Mouse (Mus musculus) ovary, postnatal 36 days (tissue): ENCODE measurements at regions not wholly inside any gene's neighbourhood (a gene's known extent, or its start where the extent isn't known, plus 50 kb on each side); places are given as distances from the start of the nearest gene placed in this dataset.
"Not testable (repeated sequence)": the region's sequence is repeated elsewhere in the genome, so short reads cannot be mapped to it uniquely, and the experiment has no call there.

Experiments
- DNase-seq: peaks from one replicate; pipeline ENCODE4 v3.0.0; 2022; ENCODE audit warnings: low spot score, mixed read lengths

DNA sequence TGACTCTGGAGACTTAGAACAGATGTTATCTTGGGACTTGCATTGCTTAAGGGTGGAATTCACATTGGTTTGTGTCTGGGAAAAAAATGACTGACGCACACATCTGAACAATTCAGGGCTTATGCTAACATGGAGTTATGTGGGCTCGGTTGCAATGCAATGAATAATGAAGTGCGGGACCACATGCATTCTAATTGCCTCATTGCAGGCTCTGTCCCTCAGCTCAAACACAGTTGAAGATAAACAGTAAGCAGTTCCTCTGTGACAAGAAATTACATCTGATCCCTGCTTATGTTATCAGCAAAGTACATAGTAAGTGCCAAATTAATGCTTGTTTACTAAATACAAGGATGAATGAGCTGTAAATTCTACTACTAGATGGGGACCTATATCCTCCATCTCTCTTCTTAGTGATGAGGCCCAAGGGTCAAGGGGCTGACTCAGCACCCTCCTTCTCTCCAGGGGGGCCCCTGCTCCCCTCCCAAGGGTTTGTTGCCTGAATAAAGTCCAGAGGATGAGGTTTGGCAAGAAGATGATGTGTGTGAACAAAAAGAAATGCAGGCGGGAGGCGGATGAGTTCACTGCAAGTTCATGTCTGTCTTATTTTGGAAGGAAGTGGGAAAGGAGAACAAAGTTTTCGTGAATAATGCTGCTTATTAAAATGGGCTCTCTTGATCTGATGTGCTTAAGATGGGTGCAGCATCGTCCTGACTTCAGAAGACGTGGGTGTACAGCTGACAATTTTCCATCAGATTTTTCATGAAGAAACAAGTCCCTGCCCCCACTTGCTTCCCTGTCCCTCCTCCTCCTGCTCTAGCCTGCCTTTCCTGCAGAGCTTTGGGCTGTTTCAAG is 533.1 kb downstream of the Shisa9 start:
- DNase-seq = no peak

DNA sequence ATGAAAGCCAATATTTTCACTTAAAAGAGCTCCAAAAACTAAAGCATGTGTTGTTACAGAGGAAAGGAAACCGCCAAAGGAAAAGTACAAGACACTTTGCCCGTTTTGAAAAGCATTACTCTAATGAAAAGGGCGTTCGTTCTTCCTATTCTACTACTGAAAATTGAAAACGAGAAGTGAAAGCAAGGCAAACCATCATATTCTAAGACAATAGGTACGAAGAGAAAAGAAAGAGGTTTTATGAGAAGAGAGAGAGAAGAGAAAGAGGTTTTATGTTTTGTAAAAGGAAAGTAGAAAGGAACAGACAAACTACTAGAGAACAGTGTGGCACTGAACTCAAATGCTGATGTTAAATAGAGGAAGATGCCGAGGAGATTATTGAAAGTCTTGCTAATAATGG is 534.4 kb downstream of the Shisa9 start:
- no peak for DNase-seq

DNA sequence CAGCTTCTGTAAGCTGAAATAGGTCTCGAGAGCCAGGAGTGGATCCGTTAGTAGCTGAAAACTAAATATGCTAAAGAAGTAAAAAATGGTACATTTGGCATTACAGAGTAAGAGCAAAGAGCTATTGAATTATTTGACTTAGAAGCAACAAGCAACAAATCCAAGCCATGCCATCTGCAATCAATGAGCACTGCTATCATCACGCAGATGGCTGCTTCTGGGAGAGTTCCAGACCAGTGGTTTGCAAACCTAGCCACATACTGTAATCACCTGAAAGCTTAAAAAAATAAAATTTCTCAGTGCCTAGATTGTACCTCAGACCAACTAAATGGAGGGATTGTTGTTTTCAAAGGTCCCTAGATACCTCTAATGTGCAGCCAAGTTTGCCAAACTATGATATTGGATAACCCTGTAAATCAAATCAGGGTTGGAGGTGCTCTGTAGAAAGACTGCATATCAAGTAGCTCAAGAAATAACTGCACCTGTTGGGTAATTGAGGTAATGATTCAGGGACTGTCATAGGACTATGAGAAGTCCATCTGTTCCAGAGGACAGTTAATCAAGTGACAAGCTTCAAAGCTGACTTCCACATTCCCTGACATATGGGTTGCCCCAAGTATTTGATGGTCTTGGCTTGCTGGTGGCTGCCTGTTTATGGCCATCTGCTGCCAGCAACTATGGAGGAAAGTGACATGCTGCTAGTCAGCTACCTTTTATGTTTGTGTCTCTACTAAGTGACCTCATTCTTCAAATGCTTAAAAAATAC is 538.0 kb downstream of the Shisa9 start:
- no peak for DNase-seq

DNA sequence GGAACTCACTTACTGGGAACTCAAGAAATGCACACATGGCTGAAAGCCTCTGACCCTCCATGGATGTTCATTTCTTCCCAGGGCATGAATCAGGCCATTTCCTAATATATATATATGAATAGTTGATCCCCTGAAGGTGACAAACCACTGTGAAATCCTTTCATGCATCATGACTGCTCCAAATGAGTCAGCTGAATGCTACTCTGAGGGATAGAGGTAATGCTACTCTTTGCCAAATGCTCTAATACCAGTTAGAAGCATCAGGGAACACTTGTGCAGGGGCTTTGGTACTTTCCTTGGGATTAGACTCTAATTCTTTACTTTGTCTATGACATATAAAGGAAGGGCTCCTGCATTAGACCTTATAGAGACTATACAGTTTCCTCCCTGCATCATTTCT is 561.0 kb upstream of the Ercc4 start:
- no peak for DNase-seq

DNA sequence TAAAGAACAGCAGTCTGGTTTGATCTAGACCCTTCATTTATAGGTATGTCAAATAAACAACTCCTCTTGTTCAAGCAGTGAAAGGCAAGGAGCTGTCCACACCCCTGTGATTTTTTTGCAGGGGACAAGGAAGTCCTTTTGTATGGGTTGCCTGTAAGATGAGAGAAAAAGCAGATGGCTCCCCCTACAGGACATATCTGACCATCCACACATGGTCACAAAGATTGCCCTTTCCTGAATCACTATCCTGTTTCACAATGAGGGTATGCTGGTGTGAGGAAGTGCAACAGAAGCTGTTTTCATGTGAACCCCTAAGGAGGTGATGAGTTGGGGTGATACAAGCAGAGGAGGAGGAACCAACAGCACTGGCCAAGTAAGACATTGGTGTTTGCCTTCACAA is 520.6 kb upstream of the Ercc4 start:
- no peak for DNase-seq

DNA sequence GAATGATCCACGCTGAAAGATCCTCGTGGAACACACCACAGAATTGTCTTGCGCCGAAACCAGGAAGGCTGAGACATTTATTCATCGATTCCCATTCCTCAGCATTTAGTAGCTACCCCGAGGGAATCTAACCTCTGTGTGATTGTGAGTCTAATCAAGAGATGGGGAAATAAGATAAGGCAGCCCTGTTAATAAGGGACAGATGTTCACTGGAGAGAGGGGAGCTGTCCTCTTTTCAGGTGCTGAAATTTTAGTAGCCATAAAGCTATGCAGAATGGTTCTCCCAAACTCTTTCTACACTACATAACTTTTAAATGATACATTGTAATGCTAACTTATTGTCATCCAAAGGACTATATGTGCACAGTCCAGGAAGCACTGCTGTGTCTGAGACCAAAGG is 501.2 kb upstream of the Ercc4 start:
- DNase-seq = no peak

DNA sequence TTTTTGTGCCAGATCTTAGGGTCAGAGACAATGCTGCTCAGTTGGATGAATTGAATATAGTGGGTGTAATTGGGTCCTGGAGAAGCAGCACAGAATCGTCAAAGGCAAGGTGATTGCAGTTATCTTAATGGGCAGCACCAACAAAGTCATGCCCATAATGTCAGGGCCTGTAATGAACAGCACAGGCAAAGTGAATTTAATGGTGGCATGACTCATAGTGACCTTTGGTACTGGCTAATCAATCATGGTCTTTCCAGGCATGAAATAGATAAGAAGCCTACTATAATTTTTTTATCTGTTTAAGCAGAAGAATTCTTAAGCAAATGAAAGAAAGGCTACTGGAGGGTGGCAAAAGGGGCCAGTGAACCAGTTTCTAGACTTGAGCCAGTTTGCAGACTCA is 498.4 kb upstream of the Ercc4 start:
- no peak for DNase-seq

DNA sequence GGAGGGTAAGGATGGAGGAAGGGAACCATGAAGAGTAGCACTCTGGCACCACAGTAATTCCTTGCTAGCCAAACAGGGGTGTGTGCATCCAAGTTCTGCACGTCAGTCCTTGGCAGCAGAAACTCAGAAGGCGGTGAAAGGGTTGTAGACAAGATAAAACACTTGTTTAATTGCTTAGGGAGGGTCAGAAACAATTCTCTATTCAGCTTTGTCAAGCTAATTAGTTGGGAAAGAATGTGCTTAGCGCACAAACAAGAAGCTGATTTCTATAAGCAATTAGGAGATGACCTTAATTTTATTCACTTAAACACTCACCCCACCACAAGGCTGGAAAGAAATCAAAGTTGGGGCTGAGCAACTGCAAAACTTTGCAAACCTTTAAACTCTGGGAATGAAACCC is 491.7 kb upstream of the Ercc4 start:
- no peak for DNase-seq

DNA sequence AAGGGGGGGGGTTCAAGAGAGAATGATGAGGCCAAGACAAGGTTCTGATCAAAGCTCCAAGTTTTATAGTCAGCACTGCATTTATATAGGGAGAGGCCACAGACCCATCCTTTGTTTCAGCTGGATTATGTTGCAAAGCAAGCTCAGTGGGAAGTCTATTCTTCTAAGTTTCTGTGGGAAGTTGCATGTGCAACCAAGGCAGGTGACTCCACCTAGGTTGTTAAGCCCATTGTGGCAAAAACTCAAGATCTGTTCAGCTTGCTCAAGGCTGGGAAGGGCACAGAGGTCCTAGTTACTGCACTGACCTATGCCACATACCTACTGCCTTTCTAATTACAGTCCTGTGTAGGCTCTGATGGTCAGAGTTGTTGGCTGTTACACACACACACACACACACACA is 477.0 kb upstream of the Ercc4 start:
- no peak for DNase-seq

DNA sequence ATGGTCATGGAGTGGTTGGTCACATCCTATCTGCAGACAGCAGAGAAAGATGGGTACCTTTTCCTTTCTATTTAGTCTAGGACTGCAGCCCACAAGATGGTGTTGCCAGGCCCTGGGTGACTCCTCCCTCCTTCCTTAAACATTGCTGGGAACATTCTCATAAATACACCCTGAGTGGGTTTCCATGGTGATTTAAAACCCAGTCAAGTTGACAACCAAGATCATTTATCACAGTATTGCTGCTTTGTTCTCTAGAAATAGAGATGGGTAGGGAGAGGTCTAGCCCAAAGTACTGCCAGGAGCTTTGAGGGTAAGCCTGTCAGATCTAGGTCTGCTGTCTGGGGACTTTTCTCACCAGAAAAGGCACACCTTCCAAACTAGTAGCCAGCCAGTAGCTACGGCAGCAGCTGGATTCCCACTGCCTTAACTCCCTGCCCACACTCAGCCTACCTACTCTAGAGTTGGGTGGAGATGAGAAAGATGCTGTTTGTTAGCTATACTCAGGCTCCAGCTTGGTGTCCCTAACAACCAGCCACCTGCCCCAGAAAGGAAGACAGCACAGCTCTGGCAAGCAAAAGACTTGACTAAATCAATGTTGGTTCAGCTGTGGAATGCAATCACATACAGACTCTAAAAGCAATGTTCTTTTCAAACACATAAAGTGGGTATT is 470.4 kb upstream of the Ercc4 start:
- DNase-seq = no peak

DNA sequence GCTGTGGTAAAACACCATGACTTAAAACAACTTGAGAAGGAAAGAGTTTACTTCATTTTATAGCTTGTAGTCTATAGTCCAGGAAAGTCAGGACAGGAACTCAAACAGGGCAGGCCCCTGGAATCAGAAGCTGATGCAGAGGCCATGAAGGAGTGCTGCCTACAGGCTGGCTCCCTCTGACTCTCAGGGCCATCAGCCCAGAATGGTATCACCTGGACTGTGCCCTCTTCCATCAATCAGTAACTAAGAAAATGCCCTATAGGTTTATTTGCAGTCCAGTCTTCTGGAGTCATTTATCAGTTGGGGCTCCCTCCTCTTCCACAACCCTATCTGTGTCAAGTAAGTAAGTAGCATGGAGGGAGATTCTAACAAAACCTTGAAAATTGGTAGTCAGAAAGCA is 466.4 kb upstream of the Ercc4 start:
- DNase-seq = no peak

DNA sequence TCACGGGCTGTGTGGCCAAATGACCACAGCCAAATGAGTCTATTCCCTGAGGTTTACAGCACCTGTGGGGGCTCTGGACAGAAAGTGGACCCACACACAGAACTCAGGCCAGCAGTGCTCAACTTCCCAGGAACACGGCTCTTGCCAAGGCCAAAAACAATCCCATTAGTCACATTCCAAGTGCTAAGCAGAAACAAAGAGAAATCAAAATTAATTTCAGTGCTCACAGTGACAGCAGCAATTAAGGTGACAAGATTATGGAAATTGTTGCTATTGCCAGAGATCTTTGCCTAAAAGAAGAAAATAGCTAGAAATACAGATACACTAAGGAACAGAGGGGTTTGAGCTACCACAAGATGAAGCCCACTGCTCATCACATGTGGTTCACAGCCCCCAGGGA is 464.9 kb upstream of the Ercc4 start:
- DNase-seq = no peak

DNA sequence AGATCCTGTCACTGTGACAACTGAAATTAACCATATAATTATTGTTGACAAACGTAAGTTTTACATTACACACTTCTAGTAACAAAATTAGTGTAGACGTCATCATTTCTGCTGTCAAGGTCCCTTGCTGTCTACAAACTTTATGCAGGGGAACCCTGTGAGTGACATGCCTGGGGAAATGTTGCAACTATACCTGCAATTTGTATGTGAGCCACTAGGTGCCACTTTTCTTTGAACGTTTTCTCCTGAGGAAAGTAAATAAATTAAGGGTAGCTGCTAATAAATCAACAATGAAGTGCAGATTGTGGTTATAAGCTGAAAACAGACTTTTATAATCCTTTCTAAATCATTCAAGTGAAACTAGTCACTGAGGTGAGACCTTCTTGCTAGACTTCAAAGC is 457.3 kb upstream of the Ercc4 start:
- DNase-seq = no peak

DNA sequence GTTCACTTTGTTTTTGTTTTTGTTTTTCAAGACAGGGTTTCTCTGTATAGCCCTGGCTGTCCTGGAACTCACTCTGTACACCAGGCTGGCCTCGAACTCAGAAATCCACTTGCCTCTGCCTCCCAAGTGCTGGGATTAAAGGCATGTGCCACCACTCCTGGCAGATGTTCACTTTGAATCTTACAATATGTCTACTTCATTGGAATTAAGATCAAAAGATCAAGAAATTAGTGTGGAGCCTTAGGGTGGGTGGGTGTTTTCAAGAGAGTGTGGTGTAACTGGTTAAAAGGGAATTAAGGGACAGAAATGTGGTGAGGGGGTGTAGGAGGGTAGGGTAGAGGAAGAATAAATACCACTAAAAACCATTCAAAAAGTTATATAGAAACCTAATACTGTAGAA is 435.8 kb upstream of the Ercc4 start:
- not testable (repeated sequence) for DNase-seq

DNA sequence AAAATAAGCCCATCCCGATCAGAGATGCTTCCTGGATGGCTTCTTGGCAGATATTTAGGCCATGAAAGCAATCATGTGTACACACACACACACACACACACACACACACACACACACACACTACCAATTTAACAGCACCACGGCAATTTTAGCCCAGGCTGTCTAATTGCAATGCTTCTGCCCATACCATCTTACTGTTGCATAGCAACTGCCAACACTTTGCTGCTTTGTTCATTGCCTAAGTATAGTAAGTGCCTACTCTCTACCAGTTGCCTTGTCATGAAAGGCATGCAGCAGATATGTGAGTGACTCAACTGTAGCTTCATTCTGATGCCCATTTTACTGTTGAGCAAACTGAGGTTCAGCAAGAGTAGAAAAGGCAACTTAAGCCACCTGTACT is 428.0 kb upstream of the Ercc4 start:
- DNase-seq = no peak

DNA sequence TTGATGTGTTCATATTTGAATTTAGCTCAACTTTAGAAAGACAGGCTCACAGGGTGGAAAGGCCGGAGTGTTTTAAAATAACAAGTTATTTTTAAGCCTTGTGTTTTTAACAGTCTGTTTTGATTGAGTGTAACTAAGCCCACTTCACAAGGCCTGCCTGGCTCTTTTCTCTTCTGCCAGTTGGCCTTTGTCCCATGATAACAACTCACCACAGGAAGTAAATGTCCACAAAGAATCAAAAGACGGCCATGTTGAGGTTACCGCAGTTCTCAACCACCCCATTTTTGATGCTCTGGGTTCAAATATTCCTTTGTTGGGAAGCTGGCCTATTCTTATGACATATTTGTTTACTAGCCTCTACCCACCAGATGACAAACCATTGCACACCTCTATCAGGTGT is 423.7 kb upstream of the Ercc4 start:
- DNase-seq = no peak

DNA sequence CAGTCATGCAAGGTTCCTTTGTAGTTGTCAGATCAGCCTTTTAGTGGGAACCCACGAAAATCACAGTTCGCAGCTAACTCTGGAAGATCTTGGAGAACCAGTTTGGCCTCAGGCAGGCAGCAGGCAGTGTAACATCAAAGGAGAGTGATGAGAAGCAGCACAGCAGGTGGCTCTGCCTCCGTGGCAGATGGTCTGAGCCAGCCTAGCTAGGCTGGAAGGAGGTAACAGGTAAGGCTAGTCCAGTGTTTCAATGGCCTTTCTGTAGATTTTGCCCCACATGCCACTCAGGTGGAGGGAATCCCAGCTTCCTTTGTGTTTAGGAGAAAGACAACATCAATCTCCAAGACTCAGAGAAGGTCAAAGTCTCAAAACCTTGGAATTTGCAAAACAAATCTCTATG is 417.7 kb upstream of the Ercc4 start:
- no peak for DNase-seq

DNA sequence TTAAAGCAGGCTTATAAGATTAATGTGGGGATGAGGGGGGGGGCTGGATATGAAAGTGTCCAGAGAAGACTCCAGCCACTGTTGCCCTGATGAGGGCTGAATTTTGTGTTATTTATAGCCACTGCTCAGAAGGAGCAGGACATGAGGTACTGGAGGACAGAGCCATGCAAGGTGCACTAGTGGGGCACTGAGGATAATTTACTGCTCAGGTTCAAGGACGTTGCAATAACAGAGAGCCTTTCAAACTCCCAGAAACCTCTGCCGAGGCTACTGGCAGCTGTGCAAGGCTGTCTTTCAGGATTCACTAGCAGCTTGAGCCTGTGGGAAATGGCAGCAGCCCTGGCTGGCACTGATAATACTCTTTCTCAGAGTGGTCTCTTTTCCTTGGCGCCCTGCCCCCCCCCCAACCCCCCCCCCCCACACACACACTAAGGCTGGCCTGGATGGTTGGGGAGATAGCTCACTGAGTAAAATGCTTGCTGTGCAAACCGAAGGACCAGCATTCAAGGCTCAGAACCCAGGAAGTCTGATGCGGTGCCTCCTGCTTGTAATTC is 416.7 kb upstream of the Ercc4 start:
- no peak for DNase-seq

DNA sequence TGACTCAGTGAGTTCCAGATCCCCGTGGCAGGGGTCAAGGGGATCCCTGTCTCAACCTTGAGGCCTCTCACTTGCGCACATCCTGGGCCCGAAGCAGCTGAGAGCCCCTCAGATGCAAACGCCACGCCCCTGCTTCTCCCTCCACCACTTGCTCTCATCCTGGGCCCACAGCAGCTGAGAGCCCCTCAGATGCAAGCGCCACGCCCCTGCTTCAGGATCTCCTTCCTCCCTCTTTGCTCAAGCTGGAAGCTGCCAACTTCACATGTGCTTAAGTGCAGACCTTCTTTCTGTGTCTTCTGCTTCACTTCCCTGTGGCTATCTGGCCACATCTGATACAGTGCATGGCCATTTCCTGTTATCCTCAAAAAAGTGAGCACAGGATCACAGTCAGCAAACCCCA is 416.1 kb upstream of the Ercc4 start:
- DNase-seq = no peak

DNA sequence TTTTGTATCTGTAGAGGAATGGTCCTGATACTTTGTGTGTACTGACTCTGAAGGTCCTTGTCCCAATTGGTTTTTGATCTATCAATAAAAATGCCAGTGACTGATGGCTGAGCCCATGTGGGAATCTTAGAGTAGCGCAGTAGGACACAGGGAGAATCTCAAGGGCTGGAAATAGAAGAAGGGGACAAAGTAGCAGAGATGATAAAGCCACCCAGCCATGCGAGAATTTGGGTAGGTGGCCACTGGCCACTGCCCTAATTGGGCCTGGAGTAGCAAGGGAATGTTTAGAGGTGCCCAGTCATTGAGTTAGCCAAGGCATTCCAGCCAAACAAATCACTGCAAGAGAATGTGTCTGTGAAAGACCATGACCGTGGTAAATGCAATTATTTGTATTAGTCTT is 414.8 kb upstream of the Ercc4 start:
- no peak for DNase-seq

DNA sequence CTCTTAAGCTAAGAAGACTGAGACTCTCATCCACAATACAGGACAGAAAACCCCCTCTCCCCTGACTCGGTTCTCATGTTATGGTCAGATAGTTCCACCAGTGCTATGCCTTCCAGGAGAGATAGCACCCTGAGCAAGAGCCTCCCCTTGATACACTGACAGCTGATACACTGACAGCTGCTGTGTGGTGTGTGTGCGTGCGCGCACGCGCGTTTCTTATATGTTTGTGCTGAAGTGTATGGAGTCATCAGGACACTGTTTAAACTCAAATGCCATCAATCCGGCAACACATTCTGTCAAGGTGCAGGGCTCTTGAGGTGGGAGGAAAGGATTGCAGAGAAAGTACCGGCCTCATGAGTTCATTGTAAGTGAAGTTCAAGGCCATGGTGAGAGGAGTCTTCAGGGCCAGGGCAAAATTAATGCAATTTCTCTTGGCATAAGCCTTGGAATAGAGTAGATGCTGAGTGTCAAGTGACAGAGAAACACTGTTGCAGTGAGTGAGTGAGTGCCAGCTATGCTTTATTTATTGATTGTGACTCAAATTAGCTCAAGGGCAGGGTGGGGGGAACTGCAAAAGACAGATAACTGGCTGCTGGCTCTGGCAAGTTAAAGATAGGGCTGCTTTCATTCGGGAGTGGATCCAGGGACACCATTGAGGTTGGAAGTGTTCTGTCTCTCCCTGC is 412.4 kb upstream of the Ercc4 start:
- no peak for DNase-seq

DNA sequence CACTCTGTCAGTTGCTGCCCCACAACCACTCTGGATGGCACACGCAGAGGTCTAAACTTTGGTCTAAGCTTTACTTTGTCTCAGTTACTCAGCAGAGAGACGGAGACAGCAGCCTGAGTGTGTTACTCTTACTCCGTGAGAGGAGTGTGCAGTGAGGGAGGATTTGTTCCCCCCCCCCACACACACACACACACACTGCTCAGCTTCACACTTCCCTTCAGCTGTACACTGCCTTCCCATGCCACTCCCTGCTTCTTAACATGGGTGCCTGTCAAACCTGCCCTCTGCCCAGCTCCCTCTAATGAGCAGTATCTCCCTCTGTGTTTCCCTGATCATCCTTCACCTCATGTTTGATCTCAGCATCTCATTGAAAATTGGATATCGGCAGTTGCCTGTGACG is 409.9 kb upstream of the Ercc4 start:
- DNase-seq = no peak
